Mouse (Mus musculus) layer of hippocampus, adult 2 months (tissue): Measurements from ENCODE around the gene Tamm41. TPM values are rescaled to one million over a fixed set of nuclear protein-coding genes. Genes with fewer than 3 reads are reported as not detected.

Experiments used
- DNase-seq, 2 experiments: peaks; one replicate each; pipeline ENCODE4 v3.0.0; 2022; ENCODE audit warnings: low spot score in 2 of 2
- H3K27ac ChIP-seq: fragments of 200-600 bp; 2 replicates; pipeline ENCODE4 v1.8.1; 2022
- H3K4me3 ChIP-seq: fragments of 200-600 bp; 2 replicates; pipeline ENCODE4 v1.8.1; 2022; ENCODE audit warnings: mild to moderate bottlenecking
- CTCF ChIP-seq: fragments of 200-600 bp; conservative IDR thresholded peaks from 2 replicates; pipeline ENCODE4 v1.8.1; 2022; ENCODE audit warnings: antibody characterized with exemption, mild to moderate bottlenecking, moderate library complexity
- total RNA-seq, 2 experiments: library from RNA; stranded (reverse); gene quantifications; 2 replicates each; pipeline ENCODE4 v1.2.3; 2021

The Tamm41 gene
- total RNA-seq, 2 experiments from 2014 or later, result 18.6 to 20.9 TPM

- Histone ChIP-seq H3K27ac (no peak overlapping the region), H3K4me3 (no peak overlapping the region)
- no peak for DNase-seq
- no peak for TF ChIP-seq CTCF
Observed at GRCm38 (mm10) chr6:114987966-114988618, 49.6 kb downstream of the Tamm41 start.

GRCm38 (mm10) chr6:114982671-114983070 lies 55.0 kb downstream of the Tamm41 start:
- Histone ChIP-seq H3K4me3 (no peak overlapping the region), H3K27ac (no peak overlapping the region)
- no peak for TF ChIP-seq CTCF
- no peak for DNase-seq

- H3K27ac ChIP-seq, result no peak overlapping the region
Observed at GRCm38 (mm10) chr6:114979715-114980114, 58.0 kb downstream of the Tamm41 start.

GRCm38 (mm10) chr6:114976915-114977419 lies 60.7 kb downstream of the Tamm41 start:
- Histone ChIP-seq H3K4me3 (no peak overlapping the region), H3K27ac (peak overlapping the region; percentile 61; the same call in 1 of the 2 replicates)
- DNase-seq, result peak in 1 of 2 experiments; percentile 72
- no peak for TF ChIP-seq CTCF

More at GRCm38 (mm10) chr6:114979715-114980114, 58.0 kb downstream of the Tamm41 start:
- no peak for DNase-seq
- no peak for TF ChIP-seq CTCF
- H3K4me3 ChIP-seq, result no peak overlapping the region

- no peak for DNase-seq
- TF ChIP-seq CTCF, result no peak
- Histone ChIP-seq H3K4me3 (no peak overlapping the region), H3K27ac (no peak overlapping the region)
Observed at GRCm38 (mm10) chr6:114974331-114974730, 63.3 kb downstream of the Tamm41 start.

- H3K4me3 ChIP-seq, result no peak overlapping the region
- H3K27ac ChIP-seq, result no peak overlapping the region
- TF ChIP-seq CTCF, result no peak
- no peak for DNase-seq
Observed at GRCm38 (mm10) chr6:114972988-114973387, 64.7 kb downstream of the Tamm41 start.

GRCm38 (mm10) chr6:114970895-114971294 lies 66.8 kb downstream of the Tamm41 start:
- H3K4me3 ChIP-seq, result no peak overlapping the region
- DNase-seq, result no peak
- H3K27ac ChIP-seq, result no peak overlapping the region
- peak; percentile 64 for TF ChIP-seq CTCF

GRCm38 (mm10) chr6:114970386-114970785 lies 67.3 kb downstream of the Tamm41 start:
- Histone ChIP-seq H3K27ac (no peak overlapping the region), H3K4me3 (no peak overlapping the region)
- no peak for DNase-seq
- TF ChIP-seq CTCF, result no peak

GRCm38 (mm10) chr6:114969213-114970120 lies 68.2 kb downstream of the Tamm41 start, which contains the start of gene Vgll4:
Vgll4 (minus strand) TSS chr6:114969994.
- Histone ChIP-seq H3K4me3 (peak within 1 kb of the TSS; percentile 63), H3K27ac (peak within 1 kb of the TSS; percentile 94)
- peak; percentile 42 for TF ChIP-seq CTCF
- peak; percentile 45 to 67 for DNase-seq

GRCm38 (mm10) chr6:114968361-114969212 lies 69.1 kb downstream of the Tamm41 start:
- peak overlapping the region; percentile 63 for H3K4me3 ChIP-seq
- TF ChIP-seq CTCF, result 0 out of 2 replicates have a peak, but pooled peaks have one; percentile 9
- peak; percentile 83 to 90 for DNase-seq
- H3K27ac ChIP-seq, result peak overlapping the region; percentile 94

GRCm38 (mm10) chr6:114967623-114968022 lies 70.1 kb downstream of the Tamm41 start:
- no peak for TF ChIP-seq CTCF
- DNase-seq, result no peak
- peak overlapping the region; percentile 94 for H3K27ac ChIP-seq
- peak overlapping the region; percentile 63 for H3K4me3 ChIP-seq
